Mouse (Mus musculus) embryonic fibroblast, embryonic 13.5 days (primary cell): Measurements from ENCODE around the gene Prdm16. TPM values are rescaled to one million over a fixed set of nuclear protein-coding genes. Genes with fewer than 3 reads are reported as not detected.

Experiments used
- H3K27ac ChIP-seq: 2 replicates; pipeline ENCODE4 v1.5.1; 2012; ENCODE audit warnings: low read length, control low read depth, inconsistent platforms; ENCODE audit not compliant: insufficient read depth
- H3K4me1 ChIP-seq: 2 replicates; pipeline ENCODE4 v1.6.1; 2011; ENCODE audit warnings: low read length; ENCODE audit not compliant: control insufficient read depth, insufficient read depth
- H3K4me3 ChIP-seq: 2 replicates; pipeline ENCODE4 v1.5.1; 2011; ENCODE audit warnings: mild to moderate bottlenecking, control low read depth, low read length; ENCODE audit not compliant: insufficient read depth
- CTCF ChIP-seq: IDR thresholded peaks from 2 replicates; pipeline ENCODE4 v1.5.1; 2011; ENCODE audit warnings: mild to moderate bottlenecking, control low read depth, low read length, moderate library complexity, borderline replicate concordance; ENCODE audit not compliant: insufficient read depth
- POLR2A ChIP-seq: IDR thresholded peaks from 2 replicates; pipeline ENCODE4 v1.6.1; 2011; ENCODE audit warnings: low read depth, mild to moderate bottlenecking, control low read depth, low read length, moderate library complexity
- polyA plus RNA-seq: library from polyadenylated mRNA; stranded (reverse); fragments of >200 nt; gene quantifications from 2 replicates; pipeline ENCODE4 v1.2.4, GENCODE M21; 2011; ENCODE audit warnings: low read depth; ENCODE audit not compliant: missing spikeins, insufficient read length

Gene Prdm16
- polyA plus RNA-seq, 1 experiment, result 3.1 TPM

DNA sequence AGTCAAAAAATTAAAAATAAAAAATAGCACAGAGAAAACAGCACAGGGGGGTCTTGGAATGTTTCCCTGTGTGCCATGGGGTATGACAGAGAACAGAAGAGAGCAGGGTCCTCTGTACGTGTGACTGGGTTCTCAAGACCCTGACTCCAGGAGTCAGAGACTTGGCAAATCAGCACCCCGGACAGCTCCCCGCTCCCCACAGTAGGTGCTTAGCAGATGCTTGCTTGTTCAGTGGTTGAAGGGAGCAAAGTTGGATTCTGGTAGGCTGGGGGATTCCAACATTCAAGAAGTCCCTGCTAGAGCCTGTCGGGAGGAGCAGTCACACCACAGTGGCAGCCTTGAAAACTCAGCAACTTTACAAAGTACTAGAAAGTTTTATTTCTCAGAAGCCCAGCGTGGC, 170.4 kb downstream of the Prdm16 start:
- Histone ChIP-seq H3K27ac (no peak overlapping the region), H3K4me1 (no peaks in the 10 kb centered on the region), H3K4me3 (no peak overlapping the region)
- TF ChIP-seq CTCF (no peak), POLR2A (no peak)

DNA sequence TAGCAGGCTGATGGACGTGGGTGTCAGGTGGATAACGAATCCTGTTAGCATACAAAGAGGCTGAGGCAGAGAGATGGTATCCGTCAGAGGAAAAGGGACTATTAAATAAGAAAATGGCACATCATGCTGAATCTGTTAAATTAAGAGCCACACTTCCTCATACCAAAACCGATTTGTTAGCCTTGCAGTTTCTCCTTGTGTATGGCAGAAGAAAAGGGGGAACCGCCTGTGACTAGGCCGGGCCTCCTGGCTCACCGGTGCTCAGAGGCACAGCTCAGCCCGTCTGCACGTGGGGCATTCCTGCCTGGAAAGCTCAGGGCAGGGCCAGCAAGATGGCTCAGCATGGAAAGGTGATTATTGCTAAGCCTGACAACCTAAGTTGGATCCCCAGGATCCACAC, 171.6 kb downstream of the Prdm16 start:
- TF ChIP-seq POLR2A (no peak), CTCF (no peak)
- no peak overlapping the region for H3K27ac ChIP-seq
- H3K4me3 ChIP-seq, result no peak overlapping the region
- no peaks in the 10 kb centered on the region for H3K4me1 ChIP-seq

DNA sequence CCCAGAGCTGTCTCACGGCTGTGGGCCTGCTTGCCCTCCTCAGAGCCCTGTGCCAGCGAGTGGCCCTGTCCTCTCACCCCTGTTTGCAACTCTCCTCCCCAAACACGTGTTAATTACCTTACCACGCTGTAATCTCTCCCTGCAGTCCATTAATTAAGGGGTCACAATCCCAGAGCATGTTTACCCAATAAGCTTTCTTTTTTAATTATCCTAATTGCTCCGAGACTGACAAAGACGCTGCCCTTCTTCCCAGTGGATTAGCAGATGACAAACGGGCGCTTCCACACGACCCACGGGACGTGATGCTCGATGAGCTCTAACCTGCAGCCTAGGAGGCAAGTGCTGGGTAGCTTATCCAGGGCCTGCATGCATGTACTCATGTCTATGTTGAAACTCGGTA, 176.7 kb downstream of the Prdm16 start:
- Histone ChIP-seq H3K4me3 (no peak overlapping the region), H3K4me1 (no peaks in the 10 kb centered on the region), H3K27ac (no peak overlapping the region)
- TF ChIP-seq POLR2A (no peak), CTCF (no peak)

DNA sequence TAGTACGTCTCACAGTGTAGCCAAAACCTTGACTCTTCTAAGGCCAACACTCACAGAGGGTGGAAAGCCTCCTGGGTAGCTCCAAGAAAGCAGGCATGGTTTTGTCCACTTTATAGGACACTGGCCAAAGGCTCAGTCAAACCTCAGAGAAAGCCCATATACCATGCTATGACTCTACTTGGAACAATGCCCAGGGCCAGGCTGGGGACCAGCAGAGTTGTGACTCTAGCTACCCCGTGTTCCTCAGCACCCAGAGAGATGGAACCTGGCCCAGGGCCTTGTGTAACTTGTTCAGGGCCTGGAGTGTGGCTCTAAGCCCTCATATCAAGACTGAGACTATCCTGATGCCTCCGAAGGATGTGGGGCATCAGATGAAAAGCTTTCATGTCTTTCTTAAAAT, 178.9 kb downstream of the Prdm16 start:
- H3K4me3 ChIP-seq, result no peak overlapping the region
- no peaks in the 10 kb centered on the region for H3K4me1 ChIP-seq
- no peak overlapping the region for H3K27ac ChIP-seq
- no peak for TF ChIP-seq POLR2A
- no peak for TF ChIP-seq CTCF

DNA sequence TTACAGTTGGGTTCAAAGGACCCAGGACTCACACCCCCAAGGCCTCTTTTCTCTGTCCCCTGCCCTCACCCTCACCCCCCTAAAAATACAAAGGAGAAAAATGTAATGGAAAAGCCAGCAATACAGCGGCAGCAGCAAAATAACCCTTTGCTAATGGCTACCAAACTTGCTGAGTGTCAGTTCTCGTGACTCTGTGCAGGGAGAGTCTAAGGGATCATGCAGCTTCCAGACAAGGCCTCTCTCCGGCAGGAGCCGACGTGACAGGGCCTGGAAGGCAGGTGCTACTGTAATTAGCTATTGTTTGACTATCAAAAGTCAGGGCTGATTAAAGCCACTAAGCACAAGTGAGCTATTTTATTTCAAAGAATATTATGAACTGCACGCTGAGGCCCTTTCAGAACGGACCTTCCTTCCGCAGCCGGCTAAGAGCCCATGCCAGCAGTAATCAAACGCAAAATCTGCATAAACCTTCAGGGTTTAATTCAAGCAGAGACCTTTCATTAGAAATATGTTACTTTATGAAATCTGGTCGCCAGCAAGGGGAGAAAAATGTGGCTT, 180.3 kb downstream of the Prdm16 start:
- no peaks in the 10 kb centered on the region for H3K4me1 ChIP-seq
- TF ChIP-seq CTCF (no peak), POLR2A (no peak)
- no peak overlapping the region for H3K27ac ChIP-seq
- H3K4me3 ChIP-seq, result no peak overlapping the region

DNA sequence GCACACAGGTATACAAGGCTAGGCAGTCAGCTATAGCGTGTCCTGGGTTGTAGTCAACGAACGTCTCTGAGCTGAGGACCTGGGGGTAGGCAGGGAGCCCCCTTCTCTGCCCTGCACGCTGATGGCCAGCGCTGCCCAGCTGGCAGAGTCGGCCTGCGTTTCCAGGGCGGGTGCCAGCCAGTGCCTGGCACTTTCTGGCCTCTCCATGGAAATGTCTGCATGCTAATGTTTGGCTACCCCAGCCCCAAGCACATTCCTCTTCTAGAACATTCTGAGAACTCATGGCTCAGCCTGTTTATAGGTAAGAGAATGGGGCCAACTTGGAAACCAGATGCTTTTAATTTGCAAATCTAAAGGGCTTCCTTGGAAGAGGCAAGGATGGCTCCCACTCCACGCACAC, 186.2 kb downstream of the Prdm16 start:
- Histone ChIP-seq H3K4me1 (no peaks in the 10 kb centered on the region), H3K4me3 (no peak overlapping the region), H3K27ac (no peak overlapping the region)
- TF ChIP-seq CTCF (no peak), POLR2A (no peak)

DNA sequence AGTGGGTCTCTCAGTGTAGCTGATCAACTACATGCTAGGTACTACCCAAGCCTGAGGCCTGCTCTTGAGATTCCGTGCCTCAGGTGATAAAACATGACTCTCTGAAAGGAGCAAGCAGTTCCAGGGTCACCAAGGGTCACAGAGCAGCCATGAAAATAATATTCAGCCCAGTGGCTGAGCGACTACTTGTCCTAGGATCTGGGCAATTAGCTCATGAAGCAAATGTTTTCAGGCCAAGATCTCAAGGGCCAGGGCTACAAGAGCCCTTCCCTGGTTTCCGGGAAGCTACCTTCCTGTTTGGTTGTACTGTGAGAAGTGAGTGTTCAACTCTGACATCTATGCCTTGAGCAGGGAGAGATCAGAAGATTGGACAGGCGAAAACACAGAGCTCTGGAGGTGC, 186.6 kb downstream of the Prdm16 start:
- no peaks in the 10 kb centered on the region for H3K4me1 ChIP-seq

DNA sequence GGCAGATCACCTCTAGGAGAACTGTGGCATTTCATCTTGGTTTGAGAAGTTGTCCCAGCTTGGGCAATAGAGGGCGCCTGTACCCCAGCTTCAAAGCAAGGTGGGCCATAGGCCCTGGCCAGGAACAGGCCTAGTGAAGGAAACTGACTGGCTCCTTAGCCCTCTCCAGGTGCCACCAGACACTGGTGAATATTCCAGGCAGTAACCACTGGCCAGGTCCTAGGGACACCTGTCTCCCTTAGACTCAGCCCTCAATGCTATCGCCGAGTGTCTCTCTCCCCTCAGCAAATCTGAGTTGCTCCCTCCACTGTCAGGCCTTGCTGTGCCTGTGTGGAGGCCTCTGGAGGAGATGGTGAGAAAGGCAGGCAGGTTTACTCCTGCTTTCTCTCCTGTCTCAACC, 187.3 kb downstream of the Prdm16 start:
- H3K4me3 ChIP-seq, result no peak overlapping the region
- peak; percentile 37; the same call in 1 of the 2 replicates for TF ChIP-seq CTCF
- TF ChIP-seq POLR2A, result no peak
- no peak overlapping the region for H3K27ac ChIP-seq
- no peaks in the 10 kb centered on the region for H3K4me1 ChIP-seq

More for the DNA sequence above, 186.6 kb downstream of the Prdm16 start:
- H3K4me3 ChIP-seq, result no peak overlapping the region
- no peak for TF ChIP-seq POLR2A
- no peak for TF ChIP-seq CTCF
- H3K27ac ChIP-seq, result no peak overlapping the region

DNA sequence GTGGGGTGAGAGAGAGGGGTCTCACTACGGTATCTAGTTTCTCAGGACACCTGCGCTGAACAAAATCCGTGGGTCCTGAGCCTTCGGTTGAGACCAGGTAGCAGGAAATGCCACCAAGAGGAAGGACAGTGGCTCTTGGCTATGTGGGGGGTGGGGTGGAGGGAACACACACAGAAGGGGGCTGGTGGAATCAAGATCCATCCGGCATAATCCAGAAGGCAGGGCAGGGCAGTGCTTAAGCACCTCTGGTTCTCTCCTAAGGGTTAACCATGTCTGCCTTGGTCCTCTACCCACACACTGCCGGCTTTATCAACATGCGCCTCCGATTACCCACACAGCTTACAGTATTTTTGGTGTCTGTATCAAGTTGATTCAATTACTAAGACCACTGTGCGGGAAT, 191.0 kb downstream of the Prdm16 start:
- Histone ChIP-seq H3K4me3 (no peak overlapping the region), H3K4me1 (no peaks in the 10 kb centered on the region), H3K27ac (no peak overlapping the region)
- TF ChIP-seq CTCF, result no peak
- TF ChIP-seq POLR2A, result no peak

DNA sequence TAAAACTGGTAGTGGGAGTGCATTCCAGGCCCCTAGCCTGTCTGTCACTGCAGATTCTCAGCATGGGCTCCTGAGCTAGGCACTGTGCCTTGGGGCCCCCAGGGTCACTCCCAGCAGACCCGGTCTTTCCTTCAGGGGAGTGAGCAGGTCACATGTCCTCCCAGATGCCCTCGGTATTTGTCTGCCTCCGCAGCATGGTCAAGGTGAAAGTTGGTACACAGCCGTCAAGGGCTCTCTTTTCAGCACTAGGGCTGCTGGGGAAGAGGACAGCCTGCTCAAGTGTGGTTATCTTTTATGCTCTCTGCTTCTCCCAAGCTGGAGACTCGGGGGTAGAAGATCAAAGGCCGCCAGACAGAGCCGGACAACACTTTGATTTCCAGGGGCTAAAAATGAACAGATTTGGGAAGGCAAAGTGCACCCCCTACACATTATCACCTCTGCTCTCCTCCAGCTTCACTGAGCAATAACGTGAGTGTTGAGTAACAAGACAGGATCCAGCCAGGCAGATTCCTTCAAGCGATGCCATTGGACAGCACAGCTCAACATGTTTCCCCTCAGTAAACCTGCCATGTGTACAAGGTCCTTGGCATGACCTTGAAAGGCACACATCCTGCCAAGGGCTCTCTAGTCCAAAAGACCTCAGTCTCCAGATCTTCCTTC, 193.9 kb downstream of the Prdm16 start:
- Histone ChIP-seq H3K4me3 (no peak overlapping the region), H3K27ac (no peak overlapping the region), H3K4me1 (no peaks in the 10 kb centered on the region)
- no peak for TF ChIP-seq CTCF
- TF ChIP-seq POLR2A, result no peak

DNA sequence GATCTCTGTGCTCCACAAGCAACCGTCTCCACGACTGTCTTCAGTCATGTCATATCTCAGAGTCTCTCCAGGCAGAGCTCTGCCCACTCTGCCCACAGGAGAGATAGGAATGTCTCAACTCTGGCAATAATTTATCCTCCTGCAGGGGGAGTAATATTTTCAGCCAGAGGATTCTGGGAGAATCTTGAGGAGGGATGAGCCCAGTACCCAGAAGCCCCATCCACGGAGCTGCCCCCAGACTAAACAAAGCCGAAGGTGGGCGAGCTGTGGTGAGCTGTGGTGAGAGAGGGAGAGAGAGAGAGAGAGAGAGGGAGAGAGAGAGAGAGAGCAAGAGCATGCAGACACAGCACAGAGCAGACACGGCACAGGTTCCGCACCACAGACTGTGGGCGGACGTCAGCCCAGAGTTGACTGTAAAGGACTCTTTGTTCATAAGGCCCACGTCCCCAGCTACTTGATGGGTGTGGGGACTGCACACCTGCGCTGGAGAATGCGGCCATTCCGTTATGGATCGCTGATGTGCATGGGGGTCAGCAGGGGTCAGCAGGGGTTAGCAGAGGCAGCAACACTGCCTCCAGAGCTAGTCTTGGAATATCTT, 197.1 kb downstream of the Prdm16 start:
- no peak for TF ChIP-seq CTCF
- TF ChIP-seq POLR2A, result no peak
- Histone ChIP-seq H3K4me1 (no peaks in the 10 kb centered on the region), H3K27ac (no peak overlapping the region), H3K4me3 (no peak overlapping the region)
